Mouse (Mus musculus) urinary bladder, postnatal 14 days (tissue): ENCODE results near the gene Irak1.
A peak's percentile ranks its signal among the peaks of the same experiment; 100 is the strongest.

Source experiments
- DNase-seq: peaks from one replicate; pipeline ENCODE4 v3.0.0; 2021; ENCODE audit warnings: low spot score

The Irak1 gene

GRCm38 (mm10) chrX:73966248-73967176 is 57.2 kb downstream of the Irak1 start, which contains the start of gene Hcfc1:
Gene Hcfc1 (minus strand): TSS chrX:73966357.
- peak; percentile 87 for DNase-seq

- peak; percentile 30 for DNase-seq
Measured at GRCm38 (mm10) chrX:73965307-73965706, 58.4 kb downstream of the Irak1 start.

GRCm38 (mm10) chrX:73964363-73964762 is 59.4 kb downstream of the Irak1 start:
- peak; percentile 16 for DNase-seq
